Mouse (Mus musculus) limb, embryonic 12.5 days (tissue): ENCODE measurements at regions not wholly inside any gene's neighbourhood (a gene's known extent, or its start where the extent isn't known, plus 50 kb on each side); places are given as distances from the start of the nearest gene placed in this dataset.

Experiments used
- ATAC-seq: fragments of 200-750 bp; cut with Nextera tagmentation; 2 replicates; pipeline ENCODE4 v1.8.0; 2017; ENCODE audit warnings: low read depth, moderate TSS enrichment; ENCODE audit not compliant: insufficient number of reproducible peaks, insufficient read depth, low FRiP score, low TSS enrichment
- H3K27ac ChIP-seq: fragments of 300-500 bp; sonication (generic); 2 replicates; pipeline ENCODE4 v1.5.1; 2016; ENCODE audit warnings: mild to moderate bottlenecking, moderate library complexity
- H3K27me3 ChIP-seq: fragments of 300-500 bp; sonication (generic); 2 replicates; pipeline ENCODE4 v1.6.1; 2016; ENCODE audit warnings: mild to moderate bottlenecking, moderate library complexity
- H3K36me3 ChIP-seq: fragments of 300-500 bp; sonication (generic); 2 replicates; pipeline ENCODE4 v1.6.1; 2016; ENCODE audit warnings: mild to moderate bottlenecking, moderate library complexity
- H3K4me1 ChIP-seq: fragments of 300-500 bp; sonication (generic); replicated peaks from 2 replicates; pipeline ENCODE4 v1.6.1; 2016
- H3K4me2 ChIP-seq: fragments of 300-500 bp; sonication (generic); 2 replicates; pipeline ENCODE4 v1.6.1; 2016; ENCODE audit warnings: mild to moderate bottlenecking, moderate library complexity
- H3K4me3 ChIP-seq: fragments of 300-500 bp; sonication (generic); replicated peaks from 2 replicates; pipeline ENCODE4 v1.5.1; 2016; ENCODE audit warnings: mild to moderate bottlenecking
- H3K9ac ChIP-seq: fragments of 300-500 bp; sonication (generic); replicated peaks from 2 replicates; pipeline ENCODE4 v1.6.1; 2016; ENCODE audit warnings: mild to moderate bottlenecking, moderate library complexity
- H3K9me3 ChIP-seq: fragments of 300-500 bp; sonication (generic); 2 replicates; pipeline ENCODE4 v1.6.1; 2016; ENCODE audit warnings: mild to moderate bottlenecking, moderate library complexity
- WGBS: fragments of 180-500 bp; shearing (Covaris S2); methylation state at CpG from one replicate; pipeline ENCODE4 v1.1.7; 2016; 5-methylcytosine and 5-hydroxymethylcytosine counted together

DNA sequence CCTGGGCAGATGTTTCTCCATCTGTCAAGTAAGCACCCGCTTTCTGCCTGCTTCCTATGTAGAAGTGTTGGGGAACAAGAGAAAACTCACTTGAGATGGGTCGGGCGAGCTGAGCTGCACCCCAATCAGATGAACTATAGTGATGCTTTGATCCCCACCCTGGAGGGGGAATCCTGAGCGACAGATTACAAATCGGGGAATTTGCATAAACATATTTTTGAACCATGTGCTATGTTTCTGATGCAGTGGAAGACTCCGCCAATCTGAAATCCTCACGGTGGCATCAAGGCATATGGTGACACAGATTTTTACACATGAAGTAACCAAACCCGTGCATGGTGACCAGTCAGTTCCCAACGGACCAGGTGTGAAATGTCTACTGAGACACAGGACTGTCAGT lies 231.4 kb upstream of the Chd6 start:
- Histone ChIP-seq H3K9me3 (no peaks in the 10 kb centered on the region), H3K4me2 (no peak overlapping the region), H3K9ac (no peak overlapping the region), H3K36me3 (no peaks in the 10 kb centered on the region), H3K27me3 (peaks cover 4% of the 10 kb centered on the region; the same call in 1 of the 2 replicates), H3K27ac (no peak overlapping the region), H3K4me1 (peaks cover 28% of the 10 kb centered on the region), H3K4me3 (no peak overlapping the region)
- WGBS, result 83% methylated on average over 9 of the region's 9 CpGs
- ATAC-seq, result no peak

DNA sequence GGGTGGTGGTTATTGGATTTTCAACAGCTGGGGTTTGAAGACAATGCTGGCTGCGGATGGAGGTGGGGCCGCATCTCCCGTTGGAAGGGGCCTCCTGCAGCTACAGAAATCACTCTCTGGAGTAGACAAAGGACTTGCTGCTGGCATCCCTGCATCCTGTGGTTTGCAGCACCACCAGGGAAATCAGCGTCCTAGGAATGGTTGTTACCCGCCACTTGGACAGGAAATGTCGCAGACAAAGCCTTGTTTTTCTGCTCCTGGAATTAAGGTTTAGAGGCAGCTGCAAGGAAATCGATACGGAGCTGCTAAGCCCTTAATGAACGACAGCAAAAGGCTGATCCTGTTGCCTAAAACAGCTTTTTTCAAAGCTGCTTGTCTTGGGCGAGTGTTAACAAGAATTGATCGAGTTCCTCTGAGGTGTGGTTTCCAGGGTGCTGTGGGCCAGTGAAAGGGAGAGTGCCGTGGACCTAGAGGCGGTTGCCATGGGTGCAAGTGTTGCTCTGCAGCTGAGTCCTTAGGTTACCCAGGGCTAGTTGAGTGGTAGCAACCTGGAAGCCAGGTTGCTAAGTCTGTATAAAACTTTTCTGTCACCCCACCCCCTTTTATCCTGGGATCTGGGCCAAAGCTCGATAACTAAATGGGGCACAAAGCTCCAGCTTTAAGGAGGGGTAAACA lies 230.6 kb upstream of the Chd6 start:
- H3K9me3 ChIP-seq, result no peaks in the 10 kb centered on the region
- no peak for ATAC-seq
- 15% methylated on average over 14 of the region's 14 CpGs for WGBS
- peak overlapping the region; percentile 66 for H3K27ac ChIP-seq
- H3K4me2 ChIP-seq, result peak overlapping the region; percentile 2; the same call in 1 of the 2 replicates
- no peak overlapping the region for H3K9ac ChIP-seq
- H3K4me3 ChIP-seq, result no peak overlapping the region
- H3K27me3 ChIP-seq, result peaks cover 4% of the 10 kb centered on the region; the same call in 1 of the 2 replicates
- H3K36me3 ChIP-seq, result no peaks in the 10 kb centered on the region
- H3K4me1 ChIP-seq, result peaks cover 28% of the 10 kb centered on the region

- no peak for ATAC-seq
These were observed 230.1 kb upstream of the Chd6 start for GRCm38 (mm10) chr2:161338953-161339326.

GRCm38 (mm10) chr2:161332653-161333052 lies 223.8 kb upstream of the Chd6 start:
- Histone ChIP-seq H3K36me3 (no peaks in the 10 kb centered on the region), H3K4me3 (no peak overlapping the region), H3K4me2 (no peak overlapping the region), H3K9ac (no peak overlapping the region), H3K27ac (no peak overlapping the region), H3K4me1 (peaks cover 4% of the 10 kb centered on the region; the same call in 1 of the 2 replicates), H3K27me3 (no peaks in the 10 kb centered on the region), H3K9me3 (no peaks in the 10 kb centered on the region)
- no peak for ATAC-seq
- 52% methylated on average over 2 of the region's 2 CpGs for WGBS

More at GRCm38 (mm10) chr2:161338953-161339326, 230.1 kb upstream of the Chd6 start:
- Histone ChIP-seq H3K27me3 (peaks cover 4% of the 10 kb centered on the region; the same call in 1 of the 2 replicates), H3K9me3 (no peaks in the 10 kb centered on the region), H3K27ac (peak overlapping the region; percentile 66), H3K4me2 (no peak overlapping the region), H3K4me3 (no peak overlapping the region), H3K36me3 (no peaks in the 10 kb centered on the region), H3K9ac (no peak overlapping the region), H3K4me1 (peaks cover 28% of the 10 kb centered on the region)
- WGBS, result 30% methylated on average over 3 of the region's 3 CpGs

DNA sequence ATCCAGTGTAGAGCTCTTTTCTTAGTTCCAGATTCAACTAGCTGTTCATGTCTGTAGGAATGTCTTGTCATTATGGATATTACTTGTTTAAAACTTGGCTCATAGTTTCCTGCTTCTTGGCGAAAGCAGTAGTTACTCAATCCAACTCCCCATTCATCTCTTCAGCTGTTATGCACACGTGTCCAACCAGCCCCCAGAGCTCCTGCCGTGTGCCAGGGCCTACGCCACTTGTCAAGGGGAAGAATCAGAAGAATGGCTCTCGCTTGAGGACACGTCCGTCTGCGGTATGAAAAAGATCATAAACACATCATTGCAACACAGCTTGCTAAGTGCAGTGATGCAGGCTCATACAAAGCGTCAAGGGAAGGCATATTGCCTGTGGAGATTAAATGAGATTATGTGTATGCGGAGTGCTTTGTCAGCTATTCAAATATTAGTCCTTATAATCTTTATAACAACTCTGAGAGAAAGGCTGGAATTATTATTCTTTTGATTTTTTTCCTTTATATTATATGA lies 223.0 kb upstream of the Chd6 start:
- Histone ChIP-seq H3K4me2 (no peak overlapping the region), H3K4me1 (peaks cover 4% of the 10 kb centered on the region; the same call in 1 of the 2 replicates), H3K4me3 (no peak overlapping the region), H3K9ac (no peak overlapping the region), H3K9me3 (no peaks in the 10 kb centered on the region), H3K27me3 (no peaks in the 10 kb centered on the region), H3K36me3 (no peaks in the 10 kb centered on the region), H3K27ac (no peak overlapping the region)
- ATAC-seq, result no peak
- WGBS, result 79% methylated on average over 10 of the region's 10 CpGs

DNA sequence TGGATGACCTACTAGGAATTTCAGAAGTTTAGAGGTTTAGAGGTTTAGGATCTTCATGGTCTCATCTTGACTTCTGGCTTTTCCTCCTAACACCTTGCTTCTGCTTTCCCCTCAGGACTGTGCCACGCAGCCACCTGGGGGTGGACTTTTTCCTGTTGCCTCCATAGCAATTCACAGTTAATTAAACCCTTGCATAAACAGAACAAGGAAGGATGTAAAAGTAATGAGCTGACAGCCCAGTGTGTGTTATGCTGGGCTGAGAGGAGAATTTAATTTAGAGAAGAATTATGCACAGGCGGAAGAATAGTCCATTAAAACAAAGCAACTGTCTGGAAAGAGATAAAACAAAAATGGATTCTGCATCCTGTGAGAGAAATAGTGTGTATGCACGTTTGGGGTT lies 193.9 kb upstream of the Chd6 start:
- Histone ChIP-seq H3K9me3 (no peaks in the 10 kb centered on the region), H3K9ac (no peak overlapping the region), H3K36me3 (no peaks in the 10 kb centered on the region), H3K27ac (no peak overlapping the region), H3K4me2 (no peak overlapping the region), H3K4me3 (no peak overlapping the region), H3K27me3 (no peaks in the 10 kb centered on the region), H3K4me1 (peaks cover 8% of the 10 kb centered on the region; the same call in 1 of the 2 replicates)
- no peak for ATAC-seq
- WGBS, result 25% methylated on average over 3 of the region's 3 CpGs

- no peak overlapping the region for H3K9ac ChIP-seq
These were observed 160.1 kb upstream of the Chd6 start for GRCm38 (mm10) chr2:161268861-161269413.

GRCm38 (mm10) chr2:161266476-161266875 lies 157.6 kb upstream of the Chd6 start:
- no peak for ATAC-seq
- Histone ChIP-seq H3K9me3 (no peaks in the 10 kb centered on the region), H3K9ac (no peak overlapping the region), H3K27me3 (no peaks in the 10 kb centered on the region), H3K27ac (no peak overlapping the region), H3K4me1 (peaks cover 22% of the 10 kb centered on the region), H3K4me2 (no peak overlapping the region), H3K36me3 (no peaks in the 10 kb centered on the region), H3K4me3 (no peak overlapping the region)
- WGBS, result 53% methylated on average over 5 of the region's 5 CpGs

More at GRCm38 (mm10) chr2:161268861-161269413, 160.1 kb upstream of the Chd6 start:
- H3K4me2 ChIP-seq, result peak overlapping the region; percentile 8; the same call in 1 of the 2 replicates
- no peak overlapping the region for H3K4me3 ChIP-seq
- peak; percentile 52; the same call in 1 of the 2 replicates for ATAC-seq
- no peaks in the 10 kb centered on the region for H3K9me3 ChIP-seq
- no peaks in the 10 kb centered on the region for H3K27me3 ChIP-seq
- H3K4me1 ChIP-seq, result peaks cover 22% of the 10 kb centered on the region
- peak overlapping the region; percentile 62; the same call in 1 of the 2 replicates for H3K27ac ChIP-seq
- 24% methylated on average over 9 of the region's 9 CpGs for WGBS
- no peaks in the 10 kb centered on the region for H3K36me3 ChIP-seq

GRCm38 (mm10) chr2:161265211-161265610 lies 156.3 kb upstream of the Chd6 start:
- Histone ChIP-seq H3K9me3 (no peaks in the 10 kb centered on the region), H3K27ac (no peak overlapping the region), H3K9ac (no peak overlapping the region), H3K4me3 (no peak overlapping the region), H3K36me3 (no peaks in the 10 kb centered on the region), H3K27me3 (no peaks in the 10 kb centered on the region), H3K4me2 (no peak overlapping the region), H3K4me1 (peaks cover 22% of the 10 kb centered on the region)
- WGBS, result 44% methylated on average over 8 of the region's 8 CpGs
- ATAC-seq, result no peak

GRCm38 (mm10) chr2:161252761-161253160 lies 143.9 kb upstream of the Chd6 start:
- no peak overlapping the region for H3K4me2 ChIP-seq
- H3K4me3 ChIP-seq, result no peak overlapping the region
- H3K9me3 ChIP-seq, result peaks cover 6% of the 10 kb centered on the region
- ATAC-seq, result no peak
- WGBS, result 79% methylated on average over 2 of the region's 2 CpGs
- H3K27me3 ChIP-seq, result no peaks in the 10 kb centered on the region
- no peak overlapping the region for H3K27ac ChIP-seq
- no peaks in the 10 kb centered on the region for H3K36me3 ChIP-seq
- no peaks in the 10 kb centered on the region for H3K4me1 ChIP-seq
- no peak overlapping the region for H3K9ac ChIP-seq

DNA sequence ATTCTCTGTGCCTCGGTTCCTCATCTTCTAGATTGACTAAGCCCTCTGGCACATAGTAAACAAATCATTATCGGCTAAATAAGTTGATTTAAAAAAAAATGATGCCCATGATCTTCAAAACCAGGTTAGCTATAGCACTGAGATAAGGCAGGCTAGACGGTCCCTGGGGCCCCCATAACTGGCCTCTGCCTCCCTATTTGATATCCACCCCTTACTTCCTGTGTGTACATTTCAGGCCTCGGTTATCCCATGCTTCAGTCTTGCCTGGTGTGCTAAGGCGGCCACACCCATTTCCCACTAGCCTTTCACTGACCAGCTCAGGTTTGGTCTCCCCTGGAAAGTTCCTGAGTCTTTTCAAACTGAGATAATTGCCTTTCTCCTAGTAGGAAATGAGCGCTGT lies 132.8 kb upstream of the Chd6 start:
- H3K4me2 ChIP-seq, result no peak overlapping the region
- 73% methylated on average over 6 of the region's 6 CpGs for WGBS
- no peak for ATAC-seq

More for the DNA sequence above, 132.8 kb upstream of the Chd6 start:
- H3K36me3 ChIP-seq, result no peaks in the 10 kb centered on the region
- H3K9me3 ChIP-seq, result peaks cover 4% of the 10 kb centered on the region; the same call in 1 of the 2 replicates
- no peaks in the 10 kb centered on the region for H3K27me3 ChIP-seq
- H3K27ac ChIP-seq, result no peak overlapping the region
- no peak overlapping the region for H3K9ac ChIP-seq
- H3K4me1 ChIP-seq, result 0 out of 2 replicates have a peak, but pooled peaks cover 6% of the 10 kb centered on the region
- H3K4me3 ChIP-seq, result no peak overlapping the region
